Mouse (Mus musculus) heart, adult 2 months (tissue): Measurements from ENCODE around the gene Ispd. TPM values are rescaled to one million over a fixed set of nuclear protein-coding genes. Genes with fewer than 3 reads are reported as not detected.

Source experiments
- DNase-seq, 2 experiments: peaks; one replicate each; pipeline ENCODE4 v3.0.0; 2021
- H3K27ac ChIP-seq: fragments of 200-600 bp; 2 replicates; pipeline ENCODE4 v1.8.1; 2022
- H3K27me3 ChIP-seq: fragments of 200-500 bp; 2 replicates; pipeline ENCODE4 v1.6.1; 2012; ENCODE audit warnings: mild to moderate bottlenecking, low read length, inconsistent platforms, mixed read lengths; ENCODE audit not compliant: control insufficient read depth, insufficient read depth
- H3K36me3 ChIP-seq: fragments of 200-500 bp; 2 replicates; pipeline ENCODE4 v1.6.1; 2012; ENCODE audit warnings: low read length, inconsistent platforms; ENCODE audit not compliant: control insufficient read depth, insufficient read depth
- H3K4me1 ChIP-seq: fragments of 200-500 bp; 2 replicates; pipeline ENCODE4 v1.6.1; 2011; ENCODE audit warnings: low read length; ENCODE audit not compliant: control insufficient read depth, insufficient read depth
- H3K4me3 ChIP-seq: fragments of 200-600 bp; 2 replicates; pipeline ENCODE4 v1.8.1; 2022
- H3K79me2 ChIP-seq: fragments of 200-500 bp; replicated peaks from 2 replicates; pipeline ENCODE4 v1.6.1; 2012; ENCODE audit warnings: mild to moderate bottlenecking, inconsistent platforms, low read length, moderate library complexity, mixed read lengths; ENCODE audit not compliant: control insufficient read depth, insufficient read depth
- H3K9ac ChIP-seq: fragments of 200-500 bp; 2 replicates; pipeline ENCODE4 v1.6.1; 2012; ENCODE audit warnings: low read depth, mild to moderate bottlenecking, control low read depth, inconsistent platforms, low read length, mixed read lengths
- CTCF ChIP-seq: fragments of 200-600 bp; IDR thresholded peaks from 2 replicates; pipeline ENCODE4 v1.8.1; 2022; ENCODE audit warnings: antibody characterized with exemption, mild to moderate bottlenecking, moderate library complexity
- EP300 ChIP-seq: fragments of 200-500 bp; IDR thresholded peaks from 2 replicates; pipeline ENCODE4 v1.6.1; 2011; ENCODE audit warnings: low read depth, low read length, control low read depth; ENCODE audit not compliant: insufficient read depth
- POLR2A ChIP-seq: fragments of 200-500 bp; IDR thresholded peaks from 2 replicates; pipeline ENCODE4 v1.6.1; 2011; ENCODE audit warnings: mild to moderate bottlenecking, low read depth, low read length, control low read depth; ENCODE audit not compliant: insufficient read depth
- WGBS: fragments of 180-500 bp; shearing (Covaris S2); methylation state at CpG from one replicate; pipeline ENCODE4 v1.1.7; 2018; 5-methylcytosine and 5-hydroxymethylcytosine counted together
- intact Hi-C: fragments of 180-260 bp; cut with DNase I; formaldehyde crosslinking; loops from one replicate; pipeline ENCODE4 v1.15.1; 2025
- polyA plus RNA-seq: library from polyadenylated mRNA; depleted of rRNA; stranded (reverse); fragments of >200 nt; gene quantifications from 2 replicates; pipeline ENCODE4 v1.2.3, GENCODE M21; 2012
- total RNA-seq, 2 experiments: library from RNA; stranded (reverse); gene quantifications; 2 replicates each; pipeline ENCODE4 v1.2.3; 2021

Gene Ispd
- total and polyA plus RNA-seq, 3 experiments = 2.0 to 5.1 (median 4.4) TPM

- no peaks in the 10 kb centered on the region for H3K4me1 ChIP-seq
- DNase-seq = no peak
- no peak overlapping the region for H3K27ac ChIP-seq
- intact Hi-C loops = no loop called here
- WGBS = 74% methylated on average over 3 of the region's 3 CpGs
- H3K4me3 ChIP-seq = no peak overlapping the region
- no peak overlapping the region for H3K9ac ChIP-seq
- H3K36me3 ChIP-seq = no peaks in the 10 kb centered on the region
- no peaks in the 10 kb centered on the region for H3K27me3 ChIP-seq
- TF ChIP-seq EP300 = no peak
- TF ChIP-seq POLR2A = no peak
- TF ChIP-seq CTCF = no peak
- no peaks in the 10 kb centered on the region for H3K79me2 ChIP-seq
Measured at GRCm38 (mm10) chr12:36497565-36497964, 116.3 kb downstream of the Ispd start.

- no peak overlapping the region for H3K9ac ChIP-seq
- no peak for TF ChIP-seq CTCF
- no peak for TF ChIP-seq EP300
- no peak for TF ChIP-seq POLR2A
- intact Hi-C loops = no loop called here
- H3K79me2 ChIP-seq = no peaks in the 10 kb centered on the region
- H3K4me3 ChIP-seq = no peak overlapping the region
- DNase-seq = no peak
- H3K36me3 ChIP-seq = no peaks in the 10 kb centered on the region
- H3K27ac ChIP-seq = no peak overlapping the region
- no peaks in the 10 kb centered on the region for H3K4me1 ChIP-seq
- no peaks in the 10 kb centered on the region for H3K27me3 ChIP-seq
- 86% methylated on average over 7 of the region's 7 CpGs for WGBS
Measured at GRCm38 (mm10) chr12:36507111-36507903, 126.1 kb downstream of the Ispd start.

DNA sequence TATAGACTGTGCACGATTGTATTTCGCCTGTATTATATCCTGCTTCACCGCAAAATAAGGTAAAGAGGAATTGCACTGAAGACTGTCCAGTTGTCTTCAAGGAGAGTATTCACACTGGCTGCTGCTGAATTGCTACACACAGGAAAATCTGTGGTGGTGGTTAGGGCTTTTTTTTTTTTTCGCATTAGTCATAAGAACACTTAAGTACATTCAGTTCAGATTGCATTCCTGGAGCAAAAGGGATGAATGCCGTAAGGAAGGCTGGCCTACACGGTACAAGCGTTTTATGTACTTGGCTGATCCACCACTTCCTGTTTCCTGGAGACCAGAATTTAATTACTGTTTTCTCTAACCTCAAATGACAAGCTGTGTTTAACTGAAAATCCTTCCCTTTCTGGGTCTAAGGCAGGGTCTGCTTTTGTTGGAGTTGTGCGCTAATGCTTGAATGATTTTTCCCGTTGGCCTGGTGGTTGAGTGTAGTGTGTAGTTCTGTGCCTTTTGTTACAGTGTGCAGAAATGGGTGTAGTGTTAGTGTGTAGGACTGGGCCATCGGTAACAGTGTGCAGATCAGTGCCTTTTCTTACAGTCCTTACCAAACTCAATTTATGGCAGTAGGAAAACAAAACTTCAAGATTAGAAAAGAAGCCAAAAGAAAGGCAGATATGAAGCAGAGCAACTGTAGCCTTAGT lies 128.8 kb downstream of the Ispd start:
- 68% methylated on average over 10 of the region's 10 CpGs for WGBS
- Histone ChIP-seq H3K9ac (no peak overlapping the region), H3K36me3 (no peaks in the 10 kb centered on the region), H3K27me3 (no peaks in the 10 kb centered on the region), H3K27ac (no peak overlapping the region), H3K4me3 (no peak overlapping the region), H3K4me1 (no peaks in the 10 kb centered on the region), H3K79me2 (no peaks in the 10 kb centered on the region)
- intact Hi-C loops = no loop called here
- TF ChIP-seq POLR2A (no peak), EP300 (no peak)
- no peak for DNase-seq

GRCm38 (mm10) chr12:36521774-36522173 lies 140.5 kb downstream of the Ispd start:
- intact Hi-C loops = no loop called here
- TF ChIP-seq CTCF = no peak
- no peak for TF ChIP-seq EP300
- no peak for TF ChIP-seq POLR2A
- H3K9ac ChIP-seq = no peak overlapping the region
- no peak overlapping the region for H3K27ac ChIP-seq
- H3K79me2 ChIP-seq = no peaks in the 10 kb centered on the region
- 43% methylated on average over 2 of the region's 2 CpGs for WGBS
- no peak overlapping the region for H3K4me3 ChIP-seq
- DNase-seq = no peak
- H3K36me3 ChIP-seq = no peaks in the 10 kb centered on the region
- H3K4me1 ChIP-seq = no peaks in the 10 kb centered on the region
- H3K27me3 ChIP-seq = no peaks in the 10 kb centered on the region

- H3K27ac ChIP-seq = no peak overlapping the region
- H3K4me3 ChIP-seq = no peak overlapping the region
- intact Hi-C loops = no loop called here
- H3K79me2 ChIP-seq = no peaks in the 10 kb centered on the region
- H3K9ac ChIP-seq = no peak overlapping the region
- TF ChIP-seq CTCF = no peak
- no peak for TF ChIP-seq POLR2A
- no peak for TF ChIP-seq EP300
- no peaks in the 10 kb centered on the region for H3K4me1 ChIP-seq
- WGBS = 74% methylated on average over 2 of the region's 2 CpGs
- no peaks in the 10 kb centered on the region for H3K27me3 ChIP-seq
- DNase-seq = no peak
- H3K36me3 ChIP-seq = no peaks in the 10 kb centered on the region
Measured at GRCm38 (mm10) chr12:36523515-36523914, 142.3 kb downstream of the Ispd start.

DNA sequence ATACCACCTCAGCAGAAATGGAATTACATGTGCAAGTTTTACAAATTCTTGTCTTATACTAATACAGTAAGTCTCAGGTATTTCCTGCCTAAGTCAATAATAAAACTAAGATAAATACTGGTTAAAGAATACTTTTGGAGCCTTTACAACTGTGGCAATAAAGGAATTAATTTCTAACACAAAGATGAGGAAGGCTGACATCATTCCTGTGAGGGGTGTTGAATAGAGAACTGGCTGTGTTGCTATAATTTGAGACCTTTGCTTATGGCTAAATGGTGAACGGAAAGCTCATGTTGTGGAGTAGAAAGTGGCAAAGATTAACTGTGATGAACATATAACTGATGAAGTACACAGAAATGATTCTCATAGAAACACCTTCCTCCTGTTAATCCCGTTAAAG lies 149.7 kb downstream of the Ispd start:
- no peaks in the 10 kb centered on the region for H3K79me2 ChIP-seq
- 84% methylated on average over 2 of the region's 2 CpGs for WGBS
- H3K4me1 ChIP-seq = no peaks in the 10 kb centered on the region
- H3K27me3 ChIP-seq = no peaks in the 10 kb centered on the region
- H3K36me3 ChIP-seq = no peaks in the 10 kb centered on the region
- H3K9ac ChIP-seq = no peak overlapping the region
- no peak for TF ChIP-seq EP300
- TF ChIP-seq POLR2A = no peak
- no peak for TF ChIP-seq CTCF
- intact Hi-C loops = no loop called here
- H3K4me3 ChIP-seq = no peak overlapping the region
- no peak for DNase-seq
- H3K27ac ChIP-seq = no peak overlapping the region
